Mouse (Mus musculus) c-Kit-positive CD71-positive TER-119-positive erythroid progenitor cells, embryonic 14.5 days (primary cell): ENCODE results near the gene Tlx3.

ENCODE experiments used
- DNase-seq: peaks from one replicate; pipeline ENCODE4 v3.0.0-alpha.2; 2013; ENCODE audit warnings: low spot score

Gene Tlx3

DNA sequence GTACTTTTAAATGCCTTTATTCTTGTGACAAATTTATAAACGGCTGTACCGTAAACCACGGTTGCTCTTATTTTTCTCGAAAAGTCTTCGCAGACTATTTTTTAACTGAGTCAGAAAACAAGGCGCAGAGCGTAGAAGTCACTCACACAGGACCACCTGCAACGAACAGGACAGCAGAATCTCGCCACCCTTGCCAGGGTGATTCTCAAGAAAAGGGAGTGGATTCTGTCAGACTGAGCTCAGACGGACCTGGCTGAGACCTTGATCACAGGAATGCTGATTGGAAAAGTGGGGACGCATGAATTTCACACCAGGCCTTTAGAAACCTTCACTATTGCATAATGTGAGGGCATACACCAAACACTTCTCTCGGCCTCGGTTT, 6.3 kb downstream of the Tlx3 start:
- DNase-seq: no peak

DNA sequence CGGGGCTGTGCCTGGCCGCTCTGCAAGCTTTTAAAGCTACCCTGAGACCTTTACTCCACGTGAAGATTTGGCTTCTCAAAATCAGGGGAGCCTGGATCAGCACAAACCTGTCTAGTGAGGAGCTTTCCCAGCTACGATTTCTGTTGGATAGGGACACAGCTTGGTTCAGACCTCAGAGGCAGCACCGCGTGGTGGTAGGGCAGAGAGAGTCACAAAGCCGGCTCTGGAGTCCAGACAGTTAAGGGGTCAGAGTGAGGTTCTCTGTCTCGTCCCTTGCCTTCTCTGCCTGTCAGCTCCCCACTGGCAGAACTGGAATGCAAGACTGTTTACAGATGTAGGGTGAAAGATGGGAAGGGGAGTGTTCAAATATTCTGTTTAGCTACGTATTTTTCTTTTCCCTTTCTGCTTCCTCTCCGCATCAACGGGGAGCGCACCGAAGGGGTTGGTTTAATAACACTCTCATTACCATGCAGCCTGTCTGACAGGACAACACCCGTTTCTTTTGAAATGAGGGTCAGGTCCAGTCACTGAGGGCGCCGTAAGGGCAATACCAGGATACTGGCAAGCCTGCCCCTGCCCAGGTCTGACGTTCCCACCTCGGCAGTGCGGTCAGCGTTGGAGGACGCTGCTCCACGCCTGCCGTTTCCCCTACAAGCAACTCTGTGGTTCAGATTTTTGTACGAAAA, 6.8 kb downstream of the Tlx3 start:
- no peak for DNase-seq

DNA sequence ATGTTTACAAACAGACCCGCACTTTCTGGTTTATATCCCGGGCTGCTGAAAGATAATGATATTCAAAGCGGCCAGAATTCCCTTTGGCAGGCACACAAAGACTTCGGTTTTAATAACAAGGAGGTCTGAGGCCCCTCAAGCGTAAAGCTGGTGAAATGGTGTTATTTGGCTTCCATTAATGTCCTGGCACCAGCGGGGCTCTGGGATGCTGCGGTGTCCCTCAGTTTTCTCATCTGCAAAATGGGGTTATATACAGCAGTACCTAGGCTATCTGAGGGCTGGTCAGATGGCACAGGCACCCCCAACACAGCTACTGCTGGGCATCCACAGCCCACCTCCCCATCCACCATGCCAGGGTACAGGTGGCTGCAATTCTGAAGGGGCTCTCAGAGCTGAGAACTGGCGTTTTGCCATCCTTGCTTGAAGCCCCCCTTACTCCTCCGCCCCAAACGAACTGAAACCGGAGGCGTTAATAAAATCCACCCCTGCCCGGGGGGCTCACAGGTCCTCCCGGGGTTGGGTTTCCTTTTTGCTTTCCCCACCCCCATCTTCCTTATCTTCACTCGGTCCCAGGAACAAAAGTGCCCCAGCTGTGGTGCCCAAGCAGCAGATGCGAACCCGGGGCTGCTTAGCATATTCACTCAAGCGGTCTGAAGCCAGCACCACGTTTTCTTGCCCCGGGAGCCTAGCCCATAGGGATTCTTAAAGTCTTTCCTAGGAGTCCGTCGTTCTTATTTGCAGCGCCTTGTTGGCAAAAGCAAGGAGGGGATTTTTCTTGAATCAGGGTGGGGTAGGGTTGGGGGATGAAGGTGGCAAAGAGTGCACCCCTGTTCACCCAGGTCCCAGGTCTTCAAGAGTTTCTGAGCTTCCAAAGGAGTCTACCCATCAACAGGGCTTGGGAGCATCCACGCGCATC, 7.6 kb downstream of the Tlx3 start:
- no peak for DNase-seq

DNA sequence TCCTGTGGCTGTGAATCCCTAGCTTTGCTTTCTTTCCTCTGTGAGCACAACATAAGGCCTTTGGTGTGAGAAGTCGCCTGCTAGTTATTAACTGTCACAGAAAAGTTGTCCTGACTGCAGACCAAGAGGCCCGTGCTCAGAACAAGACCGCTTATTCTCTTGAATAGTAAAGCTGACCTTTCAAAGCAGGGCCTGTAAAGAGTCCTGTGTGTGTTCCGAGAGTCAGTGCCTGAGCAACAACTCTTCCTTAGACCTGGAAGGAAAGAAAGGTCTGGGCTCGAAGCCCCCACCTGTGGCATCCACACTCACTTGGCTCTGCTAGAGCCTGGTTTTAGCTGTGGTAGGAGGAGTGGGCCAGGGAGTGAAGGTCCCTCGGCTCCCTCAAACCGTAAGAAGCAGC, 8.3 kb downstream of the Tlx3 start:
- no peak for DNase-seq

DNA sequence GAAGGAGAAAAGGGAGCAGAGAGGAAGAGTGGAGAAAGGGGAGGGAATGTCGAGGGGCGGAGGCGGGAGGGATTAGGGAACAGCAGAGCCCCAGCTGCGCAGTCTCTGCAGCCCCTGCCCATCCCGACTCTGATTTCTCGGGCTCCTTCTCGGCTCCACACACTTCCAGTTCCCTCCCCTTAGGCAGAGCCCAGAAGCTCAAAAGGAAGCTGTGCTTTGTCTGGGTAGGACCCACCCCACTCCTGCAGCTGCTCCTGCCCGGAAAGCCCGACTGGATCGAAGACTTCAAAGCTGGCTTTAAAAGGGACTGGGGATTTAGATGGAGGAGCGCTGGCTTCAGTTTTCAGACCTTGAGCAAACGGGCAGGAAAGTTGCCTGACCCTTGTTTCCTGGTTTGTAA, 9.7 kb downstream of the Tlx3 start:
- DNase-seq: no peak

DNA sequence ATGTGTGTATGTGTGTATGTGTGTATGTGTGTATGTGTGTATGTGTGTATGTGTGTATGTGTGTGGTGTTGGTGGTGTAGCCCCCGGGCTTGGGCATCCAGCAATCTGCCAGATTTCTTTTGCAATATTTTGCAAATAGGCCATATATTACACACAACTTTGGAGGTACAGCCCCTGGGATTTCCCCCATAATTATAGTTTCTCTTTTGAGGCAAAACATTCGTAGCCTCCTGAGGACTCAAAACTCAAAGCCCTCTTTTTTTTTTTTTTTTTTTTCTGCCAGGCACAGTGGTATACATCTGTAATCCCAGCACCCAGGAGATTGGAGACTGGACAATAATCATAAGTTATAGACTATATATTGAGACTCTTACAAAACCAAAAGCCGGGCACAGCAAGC, 21.6 kb downstream of the Tlx3 start:
- no peak for DNase-seq

DNA sequence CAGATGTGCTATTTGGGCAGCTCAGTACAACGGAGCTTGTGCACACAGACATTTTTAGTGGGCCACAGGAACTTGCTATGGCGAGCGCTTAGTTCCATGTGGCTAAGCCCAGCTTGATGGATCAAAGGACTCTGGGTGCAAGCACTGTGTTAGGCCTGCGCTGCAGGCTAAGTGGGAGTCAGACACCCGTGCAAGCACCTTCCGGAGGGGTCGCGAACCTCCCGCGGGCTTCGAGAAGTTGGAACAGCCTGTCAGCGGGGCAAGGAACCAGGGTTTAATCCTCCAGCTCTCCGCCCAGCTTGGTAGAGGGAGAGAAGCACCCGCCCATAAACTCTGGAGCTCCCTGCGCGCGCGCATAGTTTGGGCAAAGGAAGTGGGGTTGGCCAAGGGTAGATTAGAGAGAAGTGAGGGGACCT, 22.7 kb downstream of the Tlx3 start:
- DNase-seq: no peak

DNA sequence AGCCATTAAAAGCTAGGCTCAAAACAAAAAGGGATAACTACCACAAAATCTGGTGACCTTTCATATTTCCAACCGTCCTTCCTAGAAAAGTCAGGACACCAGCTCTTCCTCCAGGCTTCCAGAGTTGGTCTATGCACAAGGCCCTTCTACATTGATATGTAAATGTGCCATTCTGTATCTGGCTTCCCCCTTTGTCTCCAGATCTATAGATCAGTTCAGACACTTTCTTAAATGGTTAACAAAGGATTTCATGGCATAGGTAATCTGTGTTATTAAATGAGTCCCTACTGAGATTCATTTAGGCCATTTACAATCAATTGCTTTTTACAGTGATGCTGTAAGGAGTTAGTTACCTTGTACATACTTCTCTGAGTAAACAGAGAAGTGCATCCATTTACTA, 23.6 kb downstream of the Tlx3 start:
- DNase-seq: no peak

DNA sequence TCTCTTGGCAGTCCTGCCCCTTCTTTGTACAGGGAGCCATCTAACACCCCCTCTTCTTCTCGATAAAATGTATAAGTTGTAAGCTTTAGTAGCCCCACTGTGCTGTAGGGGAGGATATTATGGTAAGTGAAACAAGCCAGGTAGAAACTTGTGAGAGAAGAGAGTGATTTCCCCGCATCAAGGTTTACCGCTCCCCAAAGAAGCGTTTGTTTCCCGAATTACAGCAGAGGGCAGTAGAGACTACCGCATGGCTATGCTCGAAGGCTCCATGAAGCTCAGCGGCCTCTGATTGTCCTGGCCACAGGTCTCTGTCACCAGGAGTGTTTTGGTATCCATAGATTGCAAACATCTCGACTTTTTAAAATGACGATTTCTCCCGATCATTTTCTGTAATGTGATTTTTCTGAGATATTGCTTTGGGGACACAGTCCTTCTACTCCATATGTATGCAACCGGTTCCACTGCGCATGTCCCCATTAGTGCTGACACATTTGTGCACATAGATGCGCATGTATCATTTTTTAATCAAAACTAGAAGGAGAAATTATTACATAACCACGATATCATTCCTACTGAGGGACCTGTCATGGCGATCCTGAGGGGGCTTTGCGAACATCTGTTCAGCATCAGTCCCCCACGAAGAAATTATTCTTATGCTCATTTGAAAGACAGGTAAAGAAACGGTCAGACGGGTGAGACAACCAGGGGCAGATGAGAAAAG, 26.7 kb downstream of the Tlx3 start:
- no peak for DNase-seq

DNA sequence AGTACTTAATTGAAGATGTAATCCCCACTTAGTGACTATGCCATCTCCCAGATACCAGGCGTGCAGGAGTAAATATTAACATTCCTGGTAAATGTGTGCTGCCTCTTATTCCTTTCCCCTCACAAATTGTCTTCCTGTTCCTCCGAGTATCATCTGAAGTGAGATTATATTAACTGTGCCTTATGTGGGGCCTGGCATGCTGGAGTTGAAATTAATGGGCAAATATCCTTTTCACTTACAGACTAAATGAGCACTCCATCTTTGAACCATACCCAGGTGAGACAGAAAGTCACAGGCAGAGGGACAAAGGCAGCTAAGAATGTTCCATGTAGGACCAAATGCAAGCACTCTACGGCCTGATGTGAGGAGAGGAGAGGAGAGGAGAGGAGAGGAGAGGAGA, 27.6 kb downstream of the Tlx3 start:
- DNase-seq: no peak

DNA sequence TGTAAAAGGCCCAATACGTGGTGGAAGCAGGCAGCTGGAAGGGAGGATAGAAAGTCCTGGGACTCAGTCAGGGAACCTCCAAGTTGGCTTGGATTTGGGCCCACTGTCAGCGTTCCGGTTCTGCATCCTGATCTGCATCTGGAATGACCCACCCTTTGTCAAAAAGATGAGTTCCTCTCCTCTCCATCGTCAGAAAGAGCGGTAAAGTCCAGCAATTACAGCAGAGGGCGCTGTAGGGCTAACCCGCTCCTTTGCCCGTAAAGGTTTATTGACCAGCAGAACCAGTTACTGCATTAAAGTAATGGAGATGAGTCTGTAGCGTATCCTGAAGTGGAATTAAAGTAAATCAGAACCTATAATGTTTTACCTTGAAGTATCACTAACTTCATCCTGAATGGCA, 32.9 kb downstream of the Tlx3 start:
- peak; percentile 44 for DNase-seq

DNA sequence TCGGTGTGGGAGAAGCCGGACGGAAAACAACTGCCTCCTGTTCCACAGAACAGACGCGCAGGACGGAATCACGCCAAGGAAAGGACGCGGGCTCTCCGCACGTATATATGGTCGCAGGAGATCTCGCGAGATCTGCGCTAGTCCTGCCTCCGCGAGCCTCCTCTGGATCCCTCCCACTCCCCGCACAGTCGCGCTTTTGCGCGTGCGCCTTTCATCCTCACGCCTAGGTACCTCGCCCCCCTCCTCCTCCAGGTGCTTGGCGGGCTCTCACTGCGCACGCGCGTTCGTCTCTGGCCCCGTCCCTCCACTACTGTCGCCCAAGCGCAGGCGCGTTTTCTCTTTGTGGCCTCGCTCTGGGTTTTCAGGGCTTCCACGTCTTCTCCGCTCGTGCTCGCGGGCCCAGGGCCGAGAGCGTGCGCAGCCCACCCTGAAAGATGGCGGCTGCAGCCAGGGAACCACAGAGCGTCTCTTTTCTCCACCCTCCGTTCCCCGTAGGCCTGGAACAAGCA, 40.3 kb downstream of the Tlx3 start, which contains the start of gene Npm1:
Gene Npm1 (minus strand): TSS at position 209 of the 509 bp plus-strand sequence.
- DNase-seq: peak; percentile 100

DNA sequence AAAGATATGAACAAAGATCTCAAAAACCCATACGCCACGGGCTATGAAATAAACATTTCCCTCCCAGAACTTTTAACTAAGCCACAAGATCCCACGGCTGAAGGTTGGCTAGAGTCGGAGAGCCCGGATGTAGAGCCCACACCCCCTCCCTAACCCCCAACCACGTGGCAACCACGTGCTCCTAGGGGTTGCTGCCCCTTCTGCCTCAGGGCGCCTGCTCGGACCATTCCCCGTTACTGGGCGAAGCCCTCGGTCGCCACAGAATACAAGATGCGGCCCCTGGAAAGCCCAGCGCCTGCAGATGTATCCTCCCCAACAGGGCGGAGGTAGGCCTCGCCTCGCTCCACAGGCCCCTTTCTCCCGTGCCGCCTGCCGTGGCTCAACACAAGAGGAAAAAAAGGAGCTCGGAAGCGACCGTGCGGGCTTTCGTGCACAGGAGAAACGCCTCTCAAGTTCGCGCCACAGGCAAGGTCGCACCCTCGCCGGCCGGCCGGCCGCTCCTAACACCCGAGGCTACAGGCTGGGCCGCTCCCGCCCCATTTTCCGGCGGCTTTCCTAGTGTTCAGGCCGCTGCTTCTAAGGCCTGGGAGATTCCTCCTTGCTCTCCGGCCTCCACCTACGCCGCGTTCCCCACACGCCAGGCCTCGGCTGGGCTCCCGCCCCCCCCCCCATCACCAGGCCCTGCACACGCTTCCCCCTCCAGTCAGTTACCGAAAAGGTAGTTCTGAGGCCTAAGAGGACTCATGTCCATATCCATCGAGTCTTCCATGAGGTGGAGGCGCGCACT, 41.0 kb downstream of the Tlx3 start:
- DNase-seq: peak; percentile 54

DNA sequence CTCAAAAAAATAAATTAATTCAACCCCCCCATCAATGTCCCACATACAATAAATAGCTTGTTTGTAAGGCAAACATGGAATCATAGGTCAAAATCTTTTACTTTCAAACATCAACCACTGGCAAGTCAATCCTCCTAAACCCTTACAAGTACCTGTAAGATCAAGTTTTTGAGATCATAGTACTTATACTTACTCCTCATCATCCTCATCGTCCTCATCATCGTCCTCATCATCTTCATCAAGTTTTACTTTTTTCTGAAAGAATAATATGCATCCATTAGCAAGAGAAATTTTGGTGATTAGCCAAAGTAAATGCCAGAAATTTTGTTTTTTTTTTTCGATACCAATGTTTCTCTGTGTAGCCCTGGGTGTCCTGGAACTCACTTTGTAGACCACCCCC, 43.6 kb downstream of the Tlx3 start:
- DNase-seq: no peak

DNA sequence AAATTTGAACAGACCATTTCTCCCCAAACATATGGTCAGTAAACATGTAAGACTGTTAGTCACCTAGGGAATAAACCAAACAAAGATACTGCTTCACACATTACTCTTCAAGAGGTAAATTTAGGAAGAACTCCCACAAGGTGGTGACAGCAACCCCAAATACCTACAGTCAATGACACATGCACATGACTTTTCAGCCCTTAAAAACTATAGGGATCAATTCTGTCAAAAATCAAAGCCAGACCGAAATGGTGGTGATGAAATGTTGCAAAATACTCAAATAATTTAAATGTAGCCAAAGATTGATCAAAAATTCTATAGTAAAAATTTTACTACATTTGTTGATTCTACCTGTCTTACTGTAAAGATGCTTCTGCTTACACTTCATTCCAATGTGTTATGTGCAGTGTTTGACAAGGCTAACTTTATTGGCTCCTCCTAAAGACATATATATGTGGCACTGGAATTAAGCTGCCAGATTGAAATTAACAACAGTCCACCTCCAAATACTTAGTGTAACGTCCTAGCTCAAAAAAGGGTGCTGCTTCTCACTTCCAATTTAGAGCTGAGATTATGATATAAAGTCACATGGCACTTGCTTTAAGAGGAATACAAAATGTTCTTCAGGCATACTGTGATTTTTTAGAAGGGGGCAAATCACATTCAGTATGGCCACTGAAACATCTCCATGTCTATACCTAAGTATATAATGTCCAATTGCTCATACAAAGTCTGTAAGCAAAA, 45.8 kb downstream of the Tlx3 start:
- no peak for DNase-seq

DNA sequence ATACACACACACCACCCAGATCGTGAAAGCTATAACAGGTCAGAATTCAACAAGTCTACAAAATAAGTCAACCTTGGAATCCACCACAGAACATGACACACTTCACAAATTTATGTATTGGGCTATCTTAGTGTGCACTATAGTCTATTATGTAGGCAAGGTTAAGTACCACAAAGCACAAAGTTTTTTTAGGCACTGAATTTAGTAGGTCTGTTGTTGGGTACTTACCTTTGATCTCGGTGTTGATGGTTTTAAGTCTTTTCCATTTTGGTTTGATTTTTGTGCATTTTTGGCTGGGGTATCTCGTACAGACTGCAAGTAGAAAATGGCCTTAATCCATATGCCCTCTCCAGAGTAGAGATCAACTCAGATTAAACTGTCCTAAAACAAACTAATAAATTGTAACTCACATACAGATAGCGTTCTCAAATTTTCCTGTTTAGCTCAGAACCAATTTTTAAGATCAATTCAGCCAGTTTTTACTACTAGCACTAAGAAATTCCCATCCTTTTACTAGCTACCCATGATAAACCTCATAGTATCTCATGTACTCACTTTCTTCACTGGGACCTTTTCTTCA, 46.9 kb downstream of the Tlx3 start:
- DNase-seq: no peak

DNA sequence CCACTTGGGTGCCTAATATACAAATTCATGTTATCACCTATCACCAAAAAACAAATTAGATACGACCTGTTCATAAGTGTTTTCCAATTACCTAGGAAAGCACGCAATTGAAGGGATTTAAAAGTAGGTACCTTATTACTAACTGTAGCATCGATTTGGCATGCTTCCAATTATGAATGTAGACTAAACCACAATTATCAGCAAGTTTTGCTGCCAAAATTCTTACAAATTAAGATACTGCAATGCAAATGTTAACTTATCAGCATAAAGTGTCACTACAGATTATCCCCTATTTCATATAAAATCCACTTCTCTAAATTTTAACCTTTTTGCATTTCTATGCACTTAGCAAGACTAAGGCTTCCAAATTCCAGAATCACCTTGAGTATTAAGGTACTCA, 48.9 kb downstream of the Tlx3 start:
- no peak for DNase-seq

DNA sequence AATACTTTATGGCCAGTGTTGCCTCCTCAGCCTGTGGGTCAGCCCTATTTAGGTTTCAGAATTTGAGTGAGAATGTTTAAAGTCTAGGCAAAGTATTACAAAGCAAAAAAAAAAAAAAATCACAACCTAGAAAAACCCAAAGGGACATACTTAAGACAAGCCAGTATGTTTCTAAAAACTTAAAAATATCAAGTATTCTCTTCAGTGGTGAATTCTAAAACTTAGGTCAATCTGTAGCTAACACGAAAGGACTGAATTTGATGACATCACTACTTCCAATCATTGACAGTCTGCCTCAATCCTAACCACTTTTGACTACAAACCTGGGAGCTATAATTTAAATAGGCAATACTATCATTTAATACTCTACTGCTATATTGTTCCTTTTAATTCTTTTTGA, 50.4 kb downstream of the Tlx3 start:
- no peak for DNase-seq

DNA sequence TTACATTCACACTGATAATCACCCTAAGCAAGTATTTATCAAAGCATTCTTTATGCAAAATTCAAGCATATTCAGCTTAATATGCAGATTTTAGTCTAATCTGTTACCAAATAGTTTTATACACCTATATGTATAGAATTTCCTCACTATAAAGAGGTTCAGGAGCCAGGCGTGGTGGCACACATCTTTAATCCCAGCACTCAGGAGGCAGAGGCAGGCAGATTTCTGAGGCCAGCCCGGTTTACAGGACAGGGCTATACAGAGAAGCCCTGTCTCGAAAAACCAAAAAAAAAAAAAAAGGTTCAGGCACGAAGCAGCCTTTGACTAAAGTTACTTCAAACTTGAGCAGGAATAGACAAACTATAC, 51.6 kb downstream of the Tlx3 start:
- DNase-seq: no peak

DNA sequence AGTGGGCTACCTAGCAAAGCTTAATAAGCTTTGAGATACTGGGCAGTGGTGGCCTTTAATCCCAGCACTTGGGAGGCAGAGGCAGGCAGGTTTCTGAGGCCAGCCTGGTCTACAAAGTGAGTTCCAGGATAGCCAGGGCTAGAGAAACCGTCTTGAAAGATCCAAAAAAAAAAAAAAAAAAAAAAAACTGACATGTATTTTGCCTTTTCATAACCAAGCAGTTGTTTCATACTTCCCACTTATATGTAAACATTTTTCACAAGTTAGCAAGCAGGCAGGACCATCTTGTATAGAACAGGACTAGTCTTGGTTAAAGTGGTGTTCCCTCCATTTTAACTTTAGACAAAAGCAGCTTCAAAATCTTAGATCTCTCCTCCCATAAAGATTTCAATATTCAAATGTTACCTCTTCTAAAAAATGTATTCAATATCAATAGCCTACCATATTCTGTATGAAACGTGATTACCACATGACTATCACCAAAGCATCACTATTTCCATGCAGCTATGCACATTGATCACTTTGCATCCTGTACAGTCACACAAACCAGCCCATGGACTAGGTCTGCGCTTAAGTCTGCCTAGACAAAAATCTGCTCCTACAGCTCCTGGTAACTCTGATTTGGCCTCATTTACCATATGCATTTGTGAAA, 52.1 kb downstream of the Tlx3 start:
- DNase-seq: no peak
